Mouse (Mus musculus): ENCODE results near the gene Slc35f2. TPM values are rescaled to one million over a fixed set of nuclear protein-coding genes. Genes with fewer than 3 reads are reported as not detected.
A peak's percentile ranks its signal among the peaks of the same experiment; 100 is the strongest.

Gene Slc35f2
- polyA plus RNA-seq, 1 experiment = 0.02 TPM

DNA sequence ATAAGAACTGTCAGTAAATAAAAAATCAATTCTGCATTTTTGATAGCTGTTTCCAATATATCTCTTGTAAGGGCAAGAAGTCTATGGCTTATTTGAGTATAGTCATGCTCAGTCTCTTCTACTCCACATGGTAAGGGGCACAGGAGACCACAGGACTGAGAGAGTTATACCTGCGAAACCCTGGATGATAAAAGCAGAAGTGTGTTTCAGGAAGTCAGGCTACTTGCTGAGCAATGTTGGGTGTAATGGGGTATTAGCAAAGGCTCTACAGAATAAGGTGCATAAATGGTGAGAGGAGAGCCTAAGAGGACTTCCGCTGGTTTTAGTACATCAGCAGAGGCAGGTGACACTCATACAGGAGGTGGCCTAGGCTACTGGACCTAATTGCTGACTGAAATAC, 13.2 kb upstream of the Slc35f2 start:
- Histone ChIP-seq H3K36me3 (ENCODE audit: control insufficient read depth, insufficient read depth) (no peaks in the 10 kb centered on the region), H3K4me2 (ENCODE audit: low read depth) (no peak overlapping the region), H3ac (ENCODE audit: control insufficient read depth, insufficient read length) (no peak overlapping the region), H3K79me2 (ENCODE audit: control insufficient read depth, insufficient read depth) (no peaks in the 10 kb centered on the region), H3K4me3 (no peak overlapping the region), H3K27me3 (ENCODE audit: control insufficient read depth, insufficient read depth, insufficient read length) (no peaks in the 10 kb centered on the region)
- TF ChIP-seq SRF (IDR thresholded peaks at IDR 0.05; ENCODE audit: control insufficient read depth, insufficient read length, low read depth) (no peak), TCF12 (IDR thresholded peaks at IDR 0.05; ENCODE audit: insufficient read depth, poor library complexity, severe bottlenecking) (no peak)

DNA sequence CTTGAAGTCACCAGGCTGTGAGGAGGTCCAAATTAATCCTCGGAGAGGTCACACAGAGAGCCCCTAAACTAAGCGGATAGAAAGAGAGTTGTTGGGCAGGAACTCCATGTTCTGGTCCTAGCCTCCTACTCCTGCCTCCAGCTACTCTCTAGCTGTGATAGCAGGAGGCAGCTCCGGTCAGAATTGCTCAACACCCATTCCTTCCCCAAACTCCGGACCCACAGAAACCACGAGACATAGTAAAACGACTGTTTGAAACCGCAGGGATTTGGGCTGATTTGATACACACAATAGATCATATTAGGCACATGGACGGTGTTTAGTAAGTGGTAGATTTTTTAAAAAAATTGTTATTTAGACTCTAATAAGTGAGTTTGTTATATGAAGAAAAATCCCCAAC, 6.6 kb upstream of the Slc35f2 start:
- no peak overlapping the region for H3K4me3 ChIP-seq
- TF ChIP-seq TCF12 (IDR thresholded peaks at IDR 0.05; ENCODE audit: insufficient read depth, poor library complexity, severe bottlenecking) = no peak
- TF ChIP-seq CEBPB (IDR thresholded peaks at IDR 0.05; ENCODE audit: insufficient read depth, poor library complexity, severe bottlenecking) = peak; percentile 44; the same call in 1 of the 2 replicates
- H3K4me2 ChIP-seq (ENCODE audit: low read depth) = no peak overlapping the region
- H3ac ChIP-seq (ENCODE audit: control insufficient read depth, insufficient read length) = no peak overlapping the region
- no peaks in the 10 kb centered on the region for H3K79me2 ChIP-seq (ENCODE audit: control insufficient read depth, insufficient read depth)
- H3K36me3 ChIP-seq (ENCODE audit: control insufficient read depth, insufficient read depth) = no peaks in the 10 kb centered on the region
- H3K27me3 ChIP-seq (ENCODE audit: control insufficient read depth, insufficient read depth, insufficient read length) = no peaks in the 10 kb centered on the region

DNA sequence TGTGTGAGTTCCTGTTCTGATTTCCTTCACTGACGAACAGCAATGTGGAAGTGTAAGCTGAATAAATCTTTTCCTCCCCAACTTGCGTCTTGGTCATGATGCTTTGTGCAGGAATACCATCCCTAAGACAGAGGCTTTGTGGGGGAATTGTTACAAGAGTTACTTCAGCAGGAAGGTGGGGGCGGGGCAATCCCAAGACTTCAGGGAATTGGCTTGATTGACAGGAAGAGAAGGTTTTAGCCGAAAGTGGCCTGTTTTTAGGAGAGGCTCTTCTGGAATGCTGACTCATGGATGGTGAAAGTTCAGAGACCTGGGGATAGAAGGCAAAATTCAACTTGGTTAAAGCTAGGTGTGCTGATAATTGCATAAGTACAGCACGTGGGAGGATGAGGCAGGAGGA, 2.9 kb upstream of the Slc35f2 start:
- Histone ChIP-seq H3K27me3 (ENCODE audit: control insufficient read depth, insufficient read depth, insufficient read length) (peaks cover 12% of the 10 kb centered on the region), H3ac (ENCODE audit: control insufficient read depth, insufficient read length) (no peak overlapping the region), H3K4me3 (no peak overlapping the region), H3K79me2 (ENCODE audit: control insufficient read depth, insufficient read depth) (no peaks in the 10 kb centered on the region), H3K36me3 (ENCODE audit: control insufficient read depth, insufficient read depth) (no peaks in the 10 kb centered on the region), H3K4me2 (ENCODE audit: low read depth) (no peak overlapping the region)
- TF ChIP-seq MAX (IDR thresholded peaks at IDR 0.05; ENCODE audit: low read depth) = no peak
- no peak for TF ChIP-seq MYOG (IDR thresholded peaks at IDR 0.05; ENCODE audit: control insufficient read depth in 1 of 3, insufficient read depth in 1 of 3, insufficient read length in 2 of 3, low read depth in 2 of 3)
- no peak for TF ChIP-seq USF1 (IDR thresholded peaks at IDR 0.05; ENCODE audit: low read depth)
- TF ChIP-seq POLR2A (IDR thresholded peaks at IDR 0.05; ENCODE audit: insufficient read length, low read depth) = no peak
- TF ChIP-seq MYOD1 (IDR thresholded peaks at IDR 0.05; ENCODE audit: control insufficient read depth in 1 of 3, insufficient read length in 2 of 3, low read depth in 2 of 3) = no peak
- TF ChIP-seq E2F4 (IDR thresholded peaks at IDR 0.05; ENCODE audit: insufficient read depth) = no peak
- no peak for TF ChIP-seq POLR2AphosphoS2 (IDR thresholded peaks at IDR 0.05; ENCODE audit: insufficient read length, low read depth)

DNA sequence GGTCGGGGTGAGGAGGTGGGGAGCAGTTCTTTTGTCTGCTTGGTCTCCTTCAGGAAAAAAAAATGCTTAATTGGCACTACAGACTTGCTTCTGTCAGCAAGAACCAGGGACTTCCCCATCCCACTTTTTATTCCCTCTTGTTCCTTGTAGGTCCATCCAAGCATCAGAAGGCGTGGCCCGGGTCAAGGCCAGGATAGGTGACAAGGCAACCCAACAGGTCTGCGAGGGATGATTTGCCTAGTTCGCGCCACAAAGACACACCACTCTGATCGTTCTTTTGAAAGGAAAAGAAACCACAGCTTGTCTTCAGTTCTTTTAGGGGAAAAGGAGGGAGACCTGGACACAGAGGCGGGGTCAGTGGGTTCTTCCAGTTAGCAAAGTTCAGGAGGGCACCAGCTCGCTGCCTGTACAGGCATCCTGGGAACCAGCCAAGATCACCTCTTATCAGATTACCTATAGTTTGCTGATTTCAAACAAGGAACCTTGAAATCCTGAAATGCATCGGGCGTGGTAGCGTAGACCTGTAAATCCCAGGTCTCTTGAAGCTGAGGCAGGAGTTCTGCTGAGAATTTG, 481 bp upstream of the Slc35f2 start:
- no peak overlapping the region for H3ac ChIP-seq (ENCODE audit: control insufficient read depth, insufficient read length)
- H3K36me3 ChIP-seq (ENCODE audit: control insufficient read depth, insufficient read depth) = no peaks in the 10 kb centered on the region
- TF ChIP-seq SRF (IDR thresholded peaks at IDR 0.05; ENCODE audit: control insufficient read depth, insufficient read length, low read depth) (no peak), POLR2AphosphoS2 (IDR thresholded peaks at IDR 0.05; ENCODE audit: insufficient read length, low read depth) (no peak), TCF12 (IDR thresholded peaks at IDR 0.05; ENCODE audit: insufficient read depth, poor library complexity, severe bottlenecking) (no peak), USF1 (IDR thresholded peaks at IDR 0.05; ENCODE audit: low read depth) (no peak), MAX (IDR thresholded peaks at IDR 0.05; ENCODE audit: low read depth) (no peak), MYOD1 (IDR thresholded peaks at IDR 0.05; ENCODE audit: control insufficient read depth in 1 of 3, insufficient read length in 2 of 3, low read depth in 2 of 3) (no peak), REST (IDR thresholded peaks at IDR 0.05; ENCODE audit: insufficient read depth, insufficient read length) (no peak), MYOG (IDR thresholded peaks at IDR 0.05; ENCODE audit: control insufficient read depth in 1 of 3, insufficient read depth in 1 of 3, insufficient read length in 2 of 3, low read depth in 2 of 3) (no peak), E2F4 (IDR thresholded peaks at IDR 0.05; ENCODE audit: insufficient read depth) (no peak), CEBPB (IDR thresholded peaks at IDR 0.05; ENCODE audit: insufficient read depth, poor library complexity, severe bottlenecking) (no peak), TCF3 (IDR thresholded peaks at IDR 0.05; ENCODE audit: insufficient read length, low read depth) (no peak)
- no peak overlapping the region for H3K4me2 ChIP-seq (ENCODE audit: low read depth)
- no peaks in the 10 kb centered on the region for H3K79me2 ChIP-seq (ENCODE audit: control insufficient read depth, insufficient read depth)
- H3K27me3 ChIP-seq (ENCODE audit: control insufficient read depth, insufficient read depth, insufficient read length) = peaks cover 12% of the 10 kb centered on the region
- H3K4me3 ChIP-seq = no peak overlapping the region

DNA sequence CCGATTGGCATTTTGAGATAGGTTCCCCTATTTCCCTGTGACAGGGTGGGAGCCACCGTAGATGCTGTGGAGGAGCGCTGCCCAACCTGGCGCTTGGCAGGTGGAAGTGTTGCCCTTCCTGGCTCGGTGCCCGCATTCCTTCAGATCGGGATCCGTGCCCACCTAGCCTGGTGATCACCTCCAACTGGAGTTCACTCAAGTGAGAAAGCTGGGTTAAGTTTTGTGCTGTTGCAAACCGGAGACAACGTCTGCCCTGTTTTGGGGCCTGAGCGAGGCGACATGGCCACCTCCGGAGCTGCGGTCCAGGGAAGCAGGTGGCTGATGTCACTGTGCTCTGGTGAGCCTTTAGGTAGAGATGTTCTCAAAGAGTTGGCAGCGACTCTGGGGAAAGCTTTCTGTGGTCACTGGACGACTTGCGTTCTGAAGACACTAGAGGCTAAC, 803 bp downstream of the Slc35f2 start:
- Histone ChIP-seq H3K36me3 (ENCODE audit: control insufficient read depth, insufficient read depth) (no peaks in the 10 kb centered on the region), H3ac (ENCODE audit: control insufficient read depth, insufficient read length) (no peak overlapping the region), H3K4me3 (no peak overlapping the region), H3K79me2 (ENCODE audit: control insufficient read depth, insufficient read depth) (no peaks in the 10 kb centered on the region), H3K27me3 (ENCODE audit: control insufficient read depth, insufficient read depth, insufficient read length) (peaks cover 12% of the 10 kb centered on the region), H3K4me2 (ENCODE audit: low read depth) (no peak overlapping the region)
- TF ChIP-seq MAX (IDR thresholded peaks at IDR 0.05; ENCODE audit: low read depth) = no peak
- TF ChIP-seq TCF12 (IDR thresholded peaks at IDR 0.05; ENCODE audit: insufficient read depth, poor library complexity, severe bottlenecking) = no peak
- no peak for TF ChIP-seq TCF3 (IDR thresholded peaks at IDR 0.05; ENCODE audit: insufficient read length, low read depth)
- no peak for TF ChIP-seq E2F4 (IDR thresholded peaks at IDR 0.05; ENCODE audit: insufficient read depth)
- no peak for TF ChIP-seq MYOD1 (IDR thresholded peaks at IDR 0.05; ENCODE audit: control insufficient read depth in 1 of 3, insufficient read length in 2 of 3, low read depth in 2 of 3)
- TF ChIP-seq REST (IDR thresholded peaks at IDR 0.05; ENCODE audit: insufficient read depth, insufficient read length) = no peak
- TF ChIP-seq CEBPB (IDR thresholded peaks at IDR 0.05; ENCODE audit: insufficient read depth, poor library complexity, severe bottlenecking) = no peak
- no peak for TF ChIP-seq POLR2AphosphoS2 (IDR thresholded peaks at IDR 0.05; ENCODE audit: insufficient read length, low read depth)
- TF ChIP-seq SRF (IDR thresholded peaks at IDR 0.05; ENCODE audit: control insufficient read depth, insufficient read length, low read depth) = no peak
- TF ChIP-seq POLR2A (IDR thresholded peaks at IDR 0.05; ENCODE audit: insufficient read length, low read depth) = no peak
- no peak for TF ChIP-seq USF1 (IDR thresholded peaks at IDR 0.05; ENCODE audit: low read depth)
- TF ChIP-seq MYOG (IDR thresholded peaks at IDR 0.05; ENCODE audit: control insufficient read depth in 1 of 3, insufficient read depth in 1 of 3, insufficient read length in 2 of 3, low read depth in 2 of 3) = no peak
